ENCODE assay signal across 13 mouse cellular contexts in the genomic region with DNA sequence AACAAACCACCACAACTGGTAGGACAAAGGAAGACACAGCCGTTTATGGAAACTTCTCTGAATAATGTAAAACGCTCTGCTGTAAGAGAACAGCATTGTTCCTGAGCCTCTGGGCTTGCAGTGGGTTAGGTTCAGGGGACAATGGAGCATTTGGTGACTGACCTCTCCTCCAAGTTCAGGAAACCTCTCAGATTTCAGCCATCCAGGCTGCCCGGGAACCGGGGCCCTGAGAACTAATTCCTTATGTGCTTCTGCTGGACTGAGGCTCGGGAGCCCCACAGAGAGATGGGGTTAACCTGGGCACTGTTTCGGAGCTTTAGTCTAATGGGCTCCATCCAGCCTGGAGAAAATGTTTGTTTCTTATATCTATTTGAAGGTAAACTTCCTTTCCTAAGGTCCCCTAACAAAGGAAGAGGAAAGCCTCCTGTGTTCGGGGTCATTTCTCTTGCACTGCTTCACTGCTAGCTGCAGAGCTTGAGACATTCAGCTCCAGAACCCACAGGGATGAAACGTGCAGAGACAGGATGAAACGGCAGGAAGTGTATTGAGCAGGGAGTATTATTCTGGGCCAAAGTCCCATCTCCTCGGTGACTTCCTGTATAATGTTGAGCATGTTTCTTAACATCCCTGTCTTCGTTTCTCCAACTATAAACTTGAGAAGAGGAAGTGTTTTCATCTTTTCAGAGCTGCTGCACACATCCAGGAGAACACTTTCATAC.
A peak's percentile ranks its signal among the peaks of the same experiment; 100 is the strongest.
DNase-seq lines count a peak whose midpoint lies in the region; ATAC-seq and TF ChIP-seq lines count a peak whose summit lies in the region.
"Had no signal": no experiment of that assay in that cellular context is flagged by ENCODE, and none has a peak within 500 bp of the region (broad histone marks: within the 10 kb centered on the region; RNA-seq: fewer than 3 reads in every experiment).

No protein-coding gene starts in this region.

- peak overlapping the region; percentile 79 for H3K27ac ChIP-seq in hindbrain, embryonic 10.5 days
- H3K27ac ChIP-seq in hindbrain, embryonic 13.5 days: no peak overlapping the region
- H3K27ac ChIP-seq in lung, embryonic 16.5 days (ENCODE audit: low read length): peak overlapping the region; percentile 48
- peak overlapping the region; percentile 65 for H3K27ac ChIP-seq in embryonic facial prominence, embryonic 11.5 days (replicated peaks; ENCODE audit: low read depth, low read length)
- peak overlapping the region; percentile 81 for H3K27ac ChIP-seq in limb, embryonic 10.5 days
- H3K27ac ChIP-seq: midbrain, embryonic 15.5 days had no signal

- H3K36me3 ChIP-seq in hindbrain, embryonic 10.5 days: no peaks in the 10 kb centered on the region
- no peaks in the 10 kb centered on the region for H3K36me3 ChIP-seq in hindbrain, embryonic 13.5 days
- H3K36me3 ChIP-seq in lung, embryonic 16.5 days (ENCODE audit: control insufficient read depth, insufficient read depth, low read length): no peaks in the 10 kb centered on the region
- no peaks in the 10 kb centered on the region for H3K36me3 ChIP-seq in embryonic facial prominence, embryonic 11.5 days (replicated peaks; ENCODE audit: control insufficient read depth, insufficient read depth, low read depth, low read length)
- no peaks in the 10 kb centered on the region for H3K36me3 ChIP-seq in limb, embryonic 10.5 days
- H3K36me3 ChIP-seq: midbrain, embryonic 15.5 days had no signal

- DNase-seq in hindbrain, embryonic 10.5 days (ENCODE audit: low spot score): peak; percentile 58
- no peak for DNase-seq in lung, adult 2 months
- DNase-seq in embryonic facial prominence, embryonic 11.5 days (ENCODE audit: low spot score): peak; percentile 72
- DNase-seq in limb, embryonic 10.5 days (ENCODE audit: low spot score): peak; percentile 68
- DNase-seq in B cell, adult 2 months: no peak
- DNase-seq: cerebellum, adult 8-10 months; liver; right cerebral cortex, postnatal 14 days had no signal

- no peak for TF ChIP-seq CTCF in lung, adult 2 months (IDR thresholded peaks at IDR 0.05; ENCODE audit: insufficient read depth, low read length)

- H3K27me3 ChIP-seq in hindbrain, embryonic 10.5 days (ENCODE audit: insufficient read depth, poor library complexity, severe bottlenecking): no peaks in the 10 kb centered on the region
- no peaks in the 10 kb centered on the region for H3K27me3 ChIP-seq in hindbrain, embryonic 13.5 days
- no peaks in the 10 kb centered on the region for H3K27me3 ChIP-seq in lung, embryonic 16.5 days (ENCODE audit: control insufficient read depth, insufficient read depth, low read depth, low read length)
- H3K27me3 ChIP-seq in embryonic facial prominence, embryonic 11.5 days (ENCODE audit: control insufficient read depth, insufficient read depth, low read length): no peaks in the 10 kb centered on the region
- H3K27me3 ChIP-seq in limb, embryonic 10.5 days (ENCODE audit: low read depth, poor library complexity, severe bottlenecking): no peaks in the 10 kb centered on the region
- H3K27me3 ChIP-seq: CH12.LX; midbrain, embryonic 15.5 days had no signal

- H3K4me2 ChIP-seq in hindbrain, embryonic 13.5 days: no peak overlapping the region
- no peak overlapping the region for H3K4me2 ChIP-seq in lung, embryonic 16.5 days (ENCODE audit: low read depth, low read length)
- no peak overlapping the region for H3K4me2 ChIP-seq in embryonic facial prominence, embryonic 11.5 days (ENCODE audit: low read depth, low read length)
- H3K4me2 ChIP-seq: midbrain, embryonic 15.5 days had no signal

- no peak for ATAC-seq in hindbrain, embryonic 13.5 days (ENCODE audit: low FRiP score)
- peak; percentile 61; the same call in 1 of the 2 replicates for ATAC-seq in lung, embryonic 16.5 days (ENCODE audit: low read depth)
- no peak for ATAC-seq in embryonic facial prominence, embryonic 11.5 days (replicated peaks; ENCODE audit: insufficient number of reproducible peaks, low FRiP score, low TSS enrichment, low read depth)
- no peak for ATAC-seq in monocyte, adult 5-6 weeks (replicated peaks; ENCODE audit: insufficient number of reproducible peaks, low FRiP score, low TSS enrichment, poor library complexity, severe bottlenecking)
- ATAC-seq: midbrain, embryonic 15.5 days had no signal

- 0 out of 2 replicates have a peak, but pooled peaks cover 3% of the 10 kb centered on the region for H3K9me3 ChIP-seq in hindbrain, embryonic 10.5 days
- no peaks in the 10 kb centered on the region for H3K9me3 ChIP-seq in hindbrain, embryonic 13.5 days
- H3K9me3 ChIP-seq in lung, embryonic 16.5 days (ENCODE audit: control insufficient read depth, low read length): no peaks in the 10 kb centered on the region
- no peaks in the 10 kb centered on the region for H3K9me3 ChIP-seq in embryonic facial prominence, embryonic 11.5 days (replicated peaks; ENCODE audit: control insufficient read depth, low read length)
- no peaks in the 10 kb centered on the region for H3K9me3 ChIP-seq in limb, embryonic 10.5 days (replicated peaks)
- H3K9me3 ChIP-seq: midbrain, embryonic 15.5 days had no signal

- no peak overlapping the region for H3K4me3 ChIP-seq in hindbrain, embryonic 10.5 days
- no peak overlapping the region for H3K4me3 ChIP-seq in hindbrain, embryonic 13.5 days
- no peak overlapping the region for H3K4me3 ChIP-seq in lung, embryonic 16.5 days (ENCODE audit: low read length)
- H3K4me3 ChIP-seq in lung, adult 2 months (replicated peaks; ENCODE audit: extremely low read depth, low read depth, low read length): no peak overlapping the region
- no peak overlapping the region for H3K4me3 ChIP-seq in embryonic facial prominence, embryonic 11.5 days (ENCODE audit: low read depth, low read length)
- no peak overlapping the region for H3K4me3 ChIP-seq in limb, embryonic 10.5 days
- H3K4me3 ChIP-seq: midbrain, embryonic 15.5 days had no signal

- no peak for TF ChIP-seq POLR2A in lung, adult 2 months (IDR thresholded peaks at IDR 0.05; ENCODE audit: borderline replicate concordance, extremely low read depth, low read depth, low read length)

- H3K4me1 ChIP-seq in hindbrain, embryonic 10.5 days (replicated peaks): peaks cover 22% of the 10 kb centered on the region
- peaks cover 7% of the 10 kb centered on the region for H3K4me1 ChIP-seq in hindbrain, embryonic 13.5 days (replicated peaks)
- no peaks in the 10 kb centered on the region for H3K4me1 ChIP-seq in lung, embryonic 16.5 days (replicated peaks; ENCODE audit: control insufficient read depth, insufficient read depth, low read length)
- no peaks in the 10 kb centered on the region; the same call in 1 of the 2 replicates for H3K4me1 ChIP-seq in lung, adult 2 months (ENCODE audit: control insufficient read depth, insufficient read depth, low read length)
- no peaks in the 10 kb centered on the region; the same call in 1 of the 2 replicates for H3K4me1 ChIP-seq in embryonic facial prominence, embryonic 11.5 days (ENCODE audit: control insufficient read depth, insufficient read depth, low read length)
- H3K4me1 ChIP-seq in limb, embryonic 10.5 days: peaks cover 38% of the 10 kb centered on the region
- H3K4me1 ChIP-seq: midbrain, embryonic 15.5 days had no signal

- no peak overlapping the region for H3K9ac ChIP-seq in hindbrain, embryonic 13.5 days
- H3K9ac ChIP-seq in lung, embryonic 16.5 days (ENCODE audit: low read length): no peak overlapping the region
- no peak overlapping the region; the same call in 1 of the 2 replicates for H3K9ac ChIP-seq in embryonic facial prominence, embryonic 11.5 days (replicated peaks; ENCODE audit: low read length)
- H3K9ac ChIP-seq: midbrain, embryonic 15.5 days had no signal

- 52% methylated on average over 11 of the region's 11 CpGs for WGBS in hindbrain, embryonic 10.5 days
- 51% methylated on average over 11 of the region's 11 CpGs for WGBS in hindbrain, embryonic 13.5 days
- 53% methylated on average over 11 of the region's 11 CpGs for WGBS in lung, embryonic 16.5 days
- WGBS in lung, adult 2 months: 46% methylated on average over 11 of the region's 11 CpGs
- WGBS in embryonic facial prominence, embryonic 11.5 days: 26% methylated on average over 11 of the region's 11 CpGs
- 47% methylated on average over 11 of the region's 11 CpGs for WGBS in limb, embryonic 10.5 days

Comparison
In these comparisons a context has a peak if more than half of its experiments do, and no peak if none do; other contexts are left out.
1. DNase-seq: peak in hindbrain, embryonic 10.5 days (single experiment), embryonic facial prominence, embryonic 11.5 days (single experiment) and limb, embryonic 10.5 days (single experiment); none in lung, adult 2 months (single experiment) and B cell, adult 2 months (0 of 2).